8 mouse cellular contexts compared by ENCODE assay signal in genomic region chr11:94601321-94602281, GRCm38 (mm10). TPM values are rescaled to one million over a fixed set of nuclear protein-coding genes. Genes with fewer than 3 reads are reported as not detected.
A peak's percentile ranks its signal among the peaks of the same experiment; 100 is the strongest.
DNase-seq lines count a peak whose midpoint lies in the region; ATAC-seq and TF ChIP-seq lines count a peak whose summit lies in the region.

Gene Acsf2 (minus strand): TSS chr11:94601871.

- no peak for TF ChIP-seq CTCF in small intestine, adult 2 months (IDR thresholded peaks at IDR 0.05; ENCODE audit: extremely low read depth, insufficient read length, insufficient replicate concordance, low read depth, low read length)

- H3K4me3 ChIP-seq in midbrain, embryonic 10.5 days, result peak within 1 kb of the TSS; percentile 64
- H3K4me3 ChIP-seq in small intestine, adult 2 months (ENCODE audit: low read depth, low read length), result peak within 1 kb of the TSS; percentile 69

- ATAC-seq in activated CD4-positive, CD25-positive, alpha-beta regulatory T cell, adult 4 months, result peak; percentile 88
- no peak for ATAC-seq in erythroid progenitor cell, adult 5-6 weeks (replicated peaks; ENCODE audit: low FRiP score, poor library complexity, severe bottlenecking)

- DNase-seq in embryo, embryonic 10.5 days (ENCODE audit: low spot score), result peak; percentile 88
- peak; percentile 89 to 91 for DNase-seq in heart, adult 18-20 months
- DNase-seq in kidney, adult 11 months, result peak; percentile 82
- peak; percentile 75 for DNase-seq in left cerebral cortex, postnatal 4 days
- peak; percentile 88 for DNase-seq in midbrain, embryonic 10.5 days (ENCODE audit: low spot score)

- 2% methylated on average over 52 of the region's 52 CpGs for WGBS in midbrain, embryonic 10.5 days
- 2% methylated on average over 52 of the region's 52 CpGs for WGBS in small intestine, adult 2 months

- intact Hi-C loops in left cerebral cortex, postnatal 4 days (cut with DNase I), result no loop called here

- TF ChIP-seq POLR2A in small intestine, adult 2 months (IDR thresholded peaks at IDR 0.05; ENCODE audit: low read depth, low read length), result no peak

- H3K4me1 ChIP-seq in midbrain, embryonic 10.5 days, result peaks cover 24% of the 10 kb centered on the region
- peaks cover 24% of the 10 kb centered on the region for H3K4me1 ChIP-seq in small intestine, adult 2 months (ENCODE audit: control insufficient read depth, insufficient read depth, insufficient read length, low read length)

- no peaks in the 10 kb centered on the region for H3K9me3 ChIP-seq in midbrain, embryonic 10.5 days (replicated peaks)

- peaks cover 27% of the 10 kb centered on the region for H3K27me3 ChIP-seq in midbrain, embryonic 10.5 days (ENCODE audit: low read depth, poor library complexity, severe bottlenecking)
- H3K27me3 ChIP-seq in small intestine, adult 2 months (ENCODE audit: control insufficient read depth, insufficient read depth, low read length), result no peaks in the 10 kb centered on the region

- peak within 1 kb of the TSS; percentile 84 for H3K27ac ChIP-seq in midbrain, embryonic 10.5 days (replicated peaks)
- peak within 1 kb of the TSS; percentile 57 for H3K27ac ChIP-seq in small intestine, adult 2 months (ENCODE audit: insufficient read depth, low read depth, low read length)

- no peaks in the 10 kb centered on the region for H3K36me3 ChIP-seq in midbrain, embryonic 10.5 days
- no peaks in the 10 kb centered on the region for H3K36me3 ChIP-seq in small intestine, adult 2 months (ENCODE audit: control insufficient read depth, insufficient read depth, low read length)

RNA-seq across cellular contexts. Expression of gene Acsf2, which starts in this region (rescaled TPM):
- polyA plus RNA-seq in activated CD4-positive, CD25-positive, alpha-beta regulatory T cell, adult 4 months (2017; shearing (Covaris generic)), result 1 to 10 TPM; 1.9 to 2.3 TPM
- total RNA-seq in heart, adult 18-20 months (2021), result 10 to 100 TPM; 30.4 to 33.5 TPM
- total RNA-seq in left cerebral cortex, postnatal 4 days (2021), result 10 to 100 TPM in 1 of 2 experiments, 1 to 10 TPM in 1; 9.1 to 10.3 TPM
- polyA plus RNA-seq in midbrain, embryonic 10.5 days (2016; fragmentation: Nextera tagmentation; extraction: Ambion mirVana), result 3.0 and 3.5 TPM in 2 replicates
- 21.1 and 50.5 TPM in 2 replicates for polyA plus RNA-seq in small intestine, adult 2 months (2012; rRNA removed)
- 4.2 and 9.7 TPM in 2 replicates for total RNA-seq in erythroid progenitor cell, adult 5-6 weeks (2015; ENCODE audit: low replicate concordance)
- 2.3 and 2.5 TPM in 2 replicates for total RNA-seq in erythroid progenitor cell, adult 5-6 weeks (2017; ENCODE audit: low replicate concordance)
